Mouse (Mus musculus): ENCODE results near the gene Pex11g.
A peak's percentile ranks its signal among the peaks of the same experiment; 100 is the strongest.

The Pex11g gene

DNA sequence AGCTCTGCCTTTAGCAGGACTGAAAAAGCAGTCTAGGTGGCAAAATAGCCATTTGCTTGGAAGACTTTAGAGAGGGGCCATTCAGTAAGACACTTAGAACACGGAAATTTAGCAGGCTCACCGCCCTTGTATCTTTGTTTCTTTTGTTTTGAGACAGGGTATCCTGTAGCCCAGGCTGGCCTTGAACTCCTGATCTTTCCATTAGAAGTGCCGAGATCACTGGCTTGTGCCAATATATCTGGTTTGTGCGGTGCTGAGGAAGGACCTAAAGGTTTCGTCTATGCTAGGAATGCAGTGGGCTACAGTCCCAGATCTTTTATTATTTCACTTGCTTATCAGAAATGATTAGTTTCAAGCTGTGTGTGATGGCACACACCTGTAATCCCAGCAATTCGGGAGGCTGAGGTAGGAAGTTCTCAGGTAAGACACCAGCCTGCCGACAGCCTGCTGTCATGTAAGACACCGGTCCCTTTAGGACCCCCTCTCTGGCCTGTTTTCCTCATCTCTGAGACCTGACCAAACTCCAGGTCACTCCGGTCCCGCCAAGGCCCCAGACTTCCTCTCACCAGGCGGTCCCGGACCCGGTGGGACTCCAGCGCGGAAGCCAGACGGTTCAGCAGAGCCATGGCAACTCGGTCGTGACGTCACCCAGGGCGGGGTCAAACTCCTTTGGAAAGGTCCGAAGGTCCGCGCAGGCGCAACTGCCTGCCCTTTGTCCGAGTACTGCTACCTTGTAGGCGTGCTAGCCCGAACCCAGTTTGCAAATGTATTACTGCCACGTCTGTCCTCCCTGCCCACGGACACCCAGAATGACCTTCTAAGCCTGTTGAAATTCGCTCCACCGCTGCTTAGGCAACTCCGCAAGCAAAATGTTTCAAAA is at the start of gene Pex11g:
Pex11g (minus strand) TSS at position 675 of the 880 bp plus-strand sequence.
- DNase-seq (ENCODE audit: low read depth) = peak; percentile 84

GRCm38 (mm10) chr8:3517117-3517495 is 49.6 kb upstream of the Pex11g start:
- DNase-seq (ENCODE audit: low read depth) = no peak

GRCm38 (mm10) chr8:3516450-3517116 is 49.1 kb upstream of the Pex11g start:
- peak; percentile 92 for DNase-seq (ENCODE audit: low read depth)

- DNase-seq (ENCODE audit: low read depth) = peak; percentile 51
These were observed 48.4 kb upstream of the Pex11g start for GRCm38 (mm10) chr8:3515771-3516417.

DNA sequence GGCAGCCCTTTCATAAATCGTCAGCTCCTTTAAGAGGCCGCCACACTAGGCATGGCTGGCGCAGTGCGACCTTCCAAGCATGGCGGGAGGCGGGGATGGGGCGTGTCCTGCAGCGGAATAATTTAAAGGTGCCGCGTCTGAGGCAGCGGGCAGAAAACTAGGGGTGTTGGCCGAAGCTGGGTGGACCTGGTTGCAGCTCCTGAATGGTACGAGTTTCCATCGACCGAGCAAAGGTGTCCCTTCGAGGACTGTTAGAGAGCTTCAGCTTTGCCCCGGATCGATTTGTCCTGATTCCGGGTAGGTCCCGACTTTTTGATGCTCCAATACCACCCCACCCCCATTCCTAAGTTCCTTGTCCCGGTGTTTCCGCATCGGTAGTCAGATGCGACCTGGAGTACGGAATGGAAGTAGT is 47.8 kb upstream of the Pex11g start, which contains the start of gene Pnpla6:
Pnpla6 (plus strand) TSS at position 125 of the 412 bp plus-strand sequence.
- DNase-seq (ENCODE audit: low read depth) = peak; percentile 80

- no peak for DNase-seq (ENCODE audit: low read depth)
These were observed 47.3 kb upstream of the Pex11g start for GRCm38 (mm10) chr8:3514681-3515247.

- DNase-seq (ENCODE audit: low read depth) = no peak
These were observed 40.7 kb upstream of the Pex11g start for GRCm38 (mm10) chr8:3507979-3508754.

DNA sequence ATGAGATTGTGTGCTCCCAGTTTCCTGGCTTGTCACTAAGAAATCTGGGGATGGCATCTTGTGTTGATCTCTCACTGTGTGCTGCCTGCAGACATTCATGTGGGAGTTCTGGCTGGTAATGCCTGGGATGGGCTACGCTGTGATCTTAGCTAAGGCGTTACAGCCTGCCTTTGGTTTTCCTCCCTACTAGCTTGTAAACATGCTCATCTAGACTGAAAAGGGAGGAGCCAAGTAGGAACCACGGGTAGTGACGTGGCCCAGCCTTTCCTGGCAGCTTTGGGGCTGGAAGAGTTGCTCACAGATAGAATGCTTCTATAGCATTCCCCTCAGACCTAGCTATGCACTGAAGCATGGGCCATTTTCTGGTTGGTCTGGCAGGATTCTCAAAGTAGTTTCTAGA is 34.7 kb upstream of the Pex11g start:
- DNase-seq (ENCODE audit: low read depth) = no peak

DNA sequence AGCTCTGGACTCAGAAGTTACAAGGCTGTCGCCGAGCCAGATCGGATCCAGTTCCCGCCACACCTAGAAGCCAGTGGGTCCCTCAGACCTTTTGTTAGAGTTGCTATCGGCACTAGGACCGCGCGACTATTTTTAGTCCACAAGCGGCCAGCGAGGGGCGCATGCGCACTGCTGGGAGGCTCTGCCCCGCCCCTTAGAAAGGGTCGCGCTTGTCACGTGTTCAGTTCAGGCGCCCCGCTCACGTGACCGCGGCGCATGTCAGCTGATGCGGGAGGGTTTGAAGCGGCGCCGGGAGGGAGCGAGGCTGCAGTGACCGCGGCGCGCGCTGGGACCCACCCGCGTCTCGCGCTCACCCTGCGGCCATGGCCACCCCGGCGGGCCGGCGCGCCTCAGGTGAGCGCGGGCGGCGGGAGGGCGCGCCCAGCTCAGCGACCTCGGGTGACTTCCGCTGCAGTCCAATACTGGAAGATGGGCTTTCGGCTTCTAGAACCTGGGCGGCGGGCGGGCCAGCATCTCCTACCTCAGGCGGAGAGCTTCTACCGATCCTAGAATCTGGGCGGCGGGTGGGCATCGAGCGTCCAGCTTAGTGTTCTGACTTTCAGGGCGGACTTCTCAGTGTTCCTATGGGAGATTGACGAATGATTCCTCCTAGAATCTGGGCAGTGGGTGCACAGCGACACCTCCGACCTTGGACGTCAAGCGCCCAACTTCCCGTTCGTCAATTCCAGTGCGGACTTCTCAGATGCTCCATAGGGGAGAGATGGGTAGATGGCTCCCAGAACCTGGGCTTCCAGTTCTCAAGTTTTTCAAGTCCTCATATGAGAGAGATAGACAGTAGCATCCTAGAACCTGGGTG is 33.0 kb upstream of the Pex11g start, which contains the start of gene Mcoln1:
Mcoln1 (plus strand) TSS at position 223 of the 856 bp plus-strand sequence.
- DNase-seq (ENCODE audit: low read depth) = peak; percentile 98

DNA sequence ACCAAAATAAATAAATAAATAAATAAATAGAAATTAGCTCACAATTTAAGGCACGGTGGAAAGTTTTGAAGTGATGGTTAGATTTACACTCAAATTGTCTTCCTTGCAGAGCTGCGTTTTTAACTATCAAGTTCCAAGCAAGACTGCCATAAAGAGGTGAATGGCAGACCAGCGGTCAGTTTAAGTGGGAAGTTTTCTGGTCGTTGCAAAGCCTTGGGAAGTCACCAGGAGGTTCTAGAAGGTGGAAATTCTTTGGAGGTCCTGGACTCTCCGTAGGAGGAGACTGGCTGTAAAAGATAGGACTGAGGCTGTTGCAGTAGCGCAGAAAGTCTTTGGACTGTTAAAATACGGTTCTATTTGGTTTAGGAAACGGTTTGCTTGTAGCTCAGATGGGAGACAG is 32.3 kb upstream of the Pex11g start:
- DNase-seq (ENCODE audit: low read depth) = no peak

DNA sequence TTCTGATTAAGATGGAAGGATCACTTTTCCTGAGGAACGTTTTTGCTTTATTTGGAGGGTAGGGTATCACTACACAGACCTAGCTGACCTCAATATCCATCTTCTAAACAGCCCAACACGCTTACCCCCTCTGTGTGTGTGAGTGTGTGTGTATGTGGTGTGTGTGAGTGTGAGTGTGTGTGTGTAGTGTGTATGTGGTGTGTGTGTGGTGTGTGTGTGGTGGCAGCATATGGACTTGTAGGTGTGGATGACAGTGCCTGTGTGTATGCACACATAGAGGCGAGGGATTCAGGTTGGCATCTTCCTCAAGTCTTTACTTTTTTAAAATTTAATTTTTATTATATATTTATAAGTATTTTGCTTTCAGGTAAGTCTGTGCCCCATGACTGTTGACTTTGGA is 31.1 kb upstream of the Pex11g start:
- DNase-seq (ENCODE audit: low read depth) = no peak

GRCm38 (mm10) chr8:3496428-3496748 is 28.9 kb upstream of the Pex11g start:
- DNase-seq (ENCODE audit: low read depth) = no peak

DNA sequence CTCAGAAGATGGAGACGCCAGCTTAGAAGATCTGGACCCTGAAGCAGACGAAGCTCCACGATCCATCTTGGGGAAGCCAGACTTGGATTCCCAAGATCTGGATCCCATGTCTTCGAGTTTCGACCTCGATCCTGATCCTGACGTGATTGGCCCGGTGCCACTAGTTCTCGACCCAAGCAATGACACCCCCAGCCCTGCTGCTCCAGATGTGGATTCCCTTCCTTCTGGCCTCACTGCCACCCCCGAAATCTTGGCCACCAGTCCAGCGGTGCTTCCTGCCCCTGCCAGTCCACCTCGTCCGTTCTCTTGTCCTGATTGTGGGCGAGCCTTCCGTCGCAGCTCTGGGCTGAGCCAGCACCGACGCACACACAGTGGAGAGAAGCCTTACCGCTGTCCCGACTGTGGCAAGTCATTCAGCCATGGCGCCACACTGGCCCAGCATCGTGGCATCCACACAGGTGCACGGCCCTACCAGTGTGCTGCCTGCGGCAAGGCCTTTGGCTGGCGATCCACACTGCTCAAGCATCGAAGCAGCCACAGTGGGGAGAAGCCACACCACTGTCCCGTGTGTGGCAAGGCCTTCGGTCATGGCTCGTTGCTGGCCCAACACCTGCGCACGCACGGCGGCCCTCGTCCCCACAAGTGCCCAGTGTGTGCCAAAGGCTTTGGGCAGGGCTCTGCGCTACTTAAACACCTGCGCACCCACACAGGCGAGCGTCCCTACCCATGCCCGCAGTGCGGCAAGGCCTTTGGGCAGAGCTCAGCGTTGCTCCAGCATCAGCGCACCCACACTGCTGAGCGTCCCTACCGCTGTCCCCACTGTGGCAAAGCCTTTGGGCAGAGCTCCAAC is 28.3 kb upstream of the Pex11g start:
- no peak for DNase-seq (ENCODE audit: low read depth)

DNA sequence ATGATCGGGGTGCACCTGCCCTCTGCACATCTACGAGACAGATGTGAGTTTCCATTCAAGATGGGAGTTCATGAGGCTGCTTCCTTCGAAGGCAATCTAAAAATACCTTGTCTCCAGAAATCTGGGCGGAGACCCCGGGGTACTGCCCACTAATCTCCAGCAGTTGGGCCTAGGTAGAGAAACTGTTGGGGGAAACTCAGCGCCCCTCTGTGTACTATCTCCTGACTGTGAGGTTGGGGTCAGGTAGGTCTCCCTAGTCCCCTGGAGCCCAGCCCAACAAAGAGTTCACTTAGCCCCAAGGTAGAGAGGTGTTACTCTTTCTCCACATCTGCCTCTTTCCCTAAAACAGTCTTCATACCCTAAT is 26.3 kb upstream of the Pex11g start:
- DNase-seq (ENCODE audit: low read depth) = no peak

GRCm38 (mm10) chr8:3492901-3493844 is 25.7 kb upstream of the Pex11g start, which contains the start of gene Zfp358:
Zfp358 (plus strand) TSS chr8:3493138.
- DNase-seq (ENCODE audit: low read depth) = peak; percentile 55

DNA sequence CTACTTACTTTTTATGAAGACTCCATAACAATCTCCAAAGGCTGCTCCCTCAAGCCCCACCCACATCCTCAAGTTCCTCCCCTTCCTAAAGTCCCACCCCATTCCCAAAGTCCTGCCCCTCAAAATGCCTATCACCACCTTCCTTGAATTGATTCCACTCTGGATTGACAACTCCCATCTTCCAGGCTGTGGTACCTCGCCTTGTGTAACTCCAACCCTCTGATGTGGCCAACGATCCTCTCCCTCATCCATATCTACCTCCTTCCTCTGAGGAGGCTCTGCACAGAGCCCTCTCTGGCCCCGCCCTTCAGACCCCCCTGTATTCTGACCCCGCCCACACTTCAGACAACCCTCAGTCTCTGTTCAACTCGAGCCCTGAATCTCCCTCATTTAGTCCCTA is 17.7 kb upstream of the Pex11g start:
- DNase-seq (ENCODE audit: low read depth) = no peak

GRCm38 (mm10) chr8:3483546-3483945 is 16.1 kb upstream of the Pex11g start:
- no peak for DNase-seq (ENCODE audit: low read depth)

DNA sequence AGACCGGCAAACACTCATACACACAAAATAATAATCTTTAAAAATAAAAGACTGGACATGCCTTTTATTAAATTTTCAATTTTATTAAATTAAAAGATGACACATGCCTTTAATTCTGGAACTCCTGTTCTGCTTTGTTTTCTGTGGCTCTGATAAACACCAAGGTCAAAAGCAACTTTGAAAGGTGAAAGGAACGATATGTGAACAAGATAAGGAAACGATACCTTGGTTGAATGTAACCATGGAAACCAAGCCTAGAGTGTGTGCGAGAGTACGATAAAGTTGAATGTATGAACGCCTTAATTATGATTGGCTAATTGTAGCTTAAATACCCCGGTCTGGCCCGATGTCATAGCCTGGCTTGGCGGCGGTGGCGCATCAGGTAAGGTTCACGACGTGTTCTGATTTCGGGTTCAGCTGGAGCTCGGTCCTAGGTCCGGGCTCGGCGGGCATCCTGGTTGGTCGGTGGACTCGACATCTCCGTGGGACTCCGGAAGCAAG is 14.8 kb upstream of the Pex11g start:
- DNase-seq (ENCODE audit: low read depth) = no peak
